Mouse (Mus musculus): Measurements from ENCODE around the gene Ube2k.

DNA sequence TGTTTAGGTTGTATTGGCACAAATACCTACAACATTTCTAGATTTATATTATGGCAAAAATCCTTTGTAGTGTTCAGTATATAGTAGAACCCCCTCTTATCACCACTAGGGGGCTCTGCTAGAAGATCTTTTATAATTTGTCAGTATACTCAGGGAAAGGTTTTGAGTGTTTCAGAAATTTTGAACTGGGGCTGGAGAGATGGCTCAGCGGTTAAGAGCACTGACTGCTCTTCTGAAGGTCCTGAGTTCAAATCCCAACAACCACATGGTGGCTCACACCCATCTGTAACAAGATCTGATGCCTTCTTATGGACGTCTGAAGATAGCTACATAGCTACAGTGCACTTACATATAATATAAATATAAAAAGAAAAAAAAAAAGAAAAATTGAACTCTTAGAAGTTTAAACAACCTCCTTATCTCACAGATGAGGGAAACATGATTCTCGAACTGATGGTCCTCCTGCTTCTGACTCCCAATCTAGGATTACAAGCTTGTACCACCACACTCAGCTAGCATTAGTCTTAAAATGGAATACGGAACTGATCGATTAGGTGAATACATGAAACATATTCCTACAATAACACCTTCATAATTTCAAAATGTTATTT is 1.5 kb upstream of the Ube2k start:
- TF ChIP-seq EP300 (IDR thresholded peaks at IDR 0.05; ENCODE audit: insufficient read depth, low read depth, low read length) (no peak), CTCF (IDR thresholded peaks at IDR 0.05) (peak; percentile 87), POLR2A (IDR thresholded peaks at IDR 0.05; ENCODE audit: insufficient read depth, low read depth, low read length) (no peak)

All from heart, adult 2 months (tissue).